In the genomic region with DNA sequence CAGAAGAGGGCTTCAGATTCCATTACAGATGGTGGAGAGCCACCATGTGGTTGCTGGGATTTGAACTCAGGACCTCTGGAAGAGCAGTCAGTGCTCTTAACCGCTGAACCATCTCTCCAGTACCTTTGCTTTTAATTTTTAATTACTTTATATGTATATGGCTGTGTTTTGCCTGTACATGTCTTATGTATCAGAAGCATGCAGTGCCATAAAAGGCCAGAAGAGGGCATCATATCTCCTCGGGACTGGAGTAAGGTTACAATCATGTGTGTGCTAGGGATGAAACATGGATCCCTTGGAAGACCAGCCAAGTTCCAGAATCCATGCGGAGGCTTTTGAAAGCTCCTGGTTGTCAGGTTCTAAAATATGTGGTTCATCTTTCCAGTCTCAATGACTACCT, we compare ENCODE assay signal across 10 mouse cellular contexts. TPM values are rescaled to one million over a fixed set of nuclear protein-coding genes. Genes with fewer than 3 reads are reported as not detected.
DNase-seq lines count a peak whose midpoint lies in the region; ATAC-seq and TF ChIP-seq lines count a peak whose summit lies in the region.
"Had no signal": no experiment of that assay in that cellular context is flagged by ENCODE, and none has a peak within 500 bp of the region (broad histone marks: within the 10 kb centered on the region; RNA-seq: fewer than 3 reads in every experiment).

No protein-coding gene starts in this region.

- H3K4me1 ChIP-seq in hindbrain, embryonic 10.5 days (replicated peaks) = no peaks in the 10 kb centered on the region
- no peaks in the 10 kb centered on the region for H3K4me1 ChIP-seq in hindbrain, embryonic 12.5 days
- H3K4me1 ChIP-seq in G1E (ENCODE audit: insufficient read depth, low read depth, low read length) = peaks cover 4% of the 10 kb centered on the region; the same call in 1 of the 2 replicates
- H3K4me1 ChIP-seq: lung, embryonic 15.5 days had no signal

- H3K9ac ChIP-seq in hindbrain, embryonic 12.5 days = no peak overlapping the region
- H3K9ac ChIP-seq: lung, embryonic 15.5 days had no signal

- H3K4me2 ChIP-seq in hindbrain, embryonic 12.5 days (replicated peaks) = no peak overlapping the region
- H3K4me2 ChIP-seq: lung, embryonic 15.5 days had no signal

- TF ChIP-seq CTCF in G1E (IDR thresholded peaks at IDR 0.05; ENCODE audit: low read depth, low read length) = peak; percentile 46; the same call in 1 of the 2 replicates

- ATAC-seq in hindbrain, embryonic 12.5 days (ENCODE audit: low FRiP score) = no peak
- ATAC-seq in G1E (ENCODE audit: extremely low read depth, insufficient number of reproducible peaks, low FRiP score, poor library complexity, severe bottlenecking) = no peak
- no peak for ATAC-seq in frontal cortex, adult (ENCODE audit: low TSS enrichment)

- H3K27me3 ChIP-seq in hindbrain, embryonic 10.5 days (ENCODE audit: insufficient read depth, poor library complexity, severe bottlenecking) = no peaks in the 10 kb centered on the region
- no peaks in the 10 kb centered on the region for H3K27me3 ChIP-seq in hindbrain, embryonic 12.5 days
- H3K27me3 ChIP-seq in G1E (ENCODE audit: insufficient read depth, low read length) = peaks cover 26% of the 10 kb centered on the region
- H3K27me3 ChIP-seq: lung, embryonic 15.5 days had no signal

- peak; percentile 34 for DNase-seq in hindbrain, embryonic 10.5 days (ENCODE audit: low spot score)
- peak; percentile 69 for DNase-seq in 3T3-L1 (ENCODE audit: low read depth, low spot score)
- DNase-seq in G1E (ENCODE audit: low spot score) = no peak
- peak; percentile 56 to 68 for DNase-seq in cerebellum, postnatal 10 days
- peak; percentile 63 to 86 for DNase-seq in kidney, postnatal 36 days
- DNase-seq in retina, embryonic 14.5 days (ENCODE audit: low spot score) = peak; percentile 60

- WGBS in hindbrain, embryonic 10.5 days = 53% methylated on average over 3 of the region's 3 CpGs
- 56% methylated on average over 3 of the region's 3 CpGs for WGBS in hindbrain, embryonic 12.5 days

- H3K27ac ChIP-seq in hindbrain, embryonic 10.5 days = no peak overlapping the region
- H3K27ac ChIP-seq in hindbrain, embryonic 12.5 days = no peak overlapping the region
- H3K27ac ChIP-seq: lung, embryonic 15.5 days had no signal

- no peak overlapping the region for H3K4me3 ChIP-seq in hindbrain, embryonic 10.5 days
- no peak overlapping the region for H3K4me3 ChIP-seq in hindbrain, embryonic 12.5 days
- H3K4me3 ChIP-seq in G1E (ENCODE audit: low read depth, low read length) = no peak overlapping the region
- H3K4me3 ChIP-seq: erythroblast, embryonic 14.5 days; lung, embryonic 15.5 days had no signal

- no peaks in the 10 kb centered on the region for H3K36me3 ChIP-seq in hindbrain, embryonic 10.5 days
- no peaks in the 10 kb centered on the region for H3K36me3 ChIP-seq in hindbrain, embryonic 12.5 days
- H3K36me3 ChIP-seq in G1E (replicated peaks) = no peaks in the 10 kb centered on the region
- H3K36me3 ChIP-seq: lung, embryonic 15.5 days had no signal

- H3K9me3 ChIP-seq in hindbrain, embryonic 10.5 days = no peaks in the 10 kb centered on the region
- no peaks in the 10 kb centered on the region for H3K9me3 ChIP-seq in hindbrain, embryonic 12.5 days (replicated peaks)
- H3K9me3 ChIP-seq in G1E (replicated peaks) = no peaks in the 10 kb centered on the region
- H3K9me3 ChIP-seq: lung, embryonic 15.5 days had no signal

RNA-seq across cellular contexts. Expression of gene Appbp2, which starts 35.7 kb away (rescaled TPM):
- 38.7 and 45.0 TPM in 2 replicates for polyA plus RNA-seq in hindbrain, embryonic 10.5 days (2016; fragmentation: Nextera tagmentation; extraction: Ambion mirVana)
- polyA plus RNA-seq in hindbrain, embryonic 12.5 days (2016; fragmentation: Nextera tagmentation; extraction: Ambion mirVana) = 55.3 and 56.2 TPM in 2 replicates
- total RNA-seq in G1E (2014; fragmentation: Nextera tagmentation) = 47.5 and 50.2 TPM in 2 replicates
- 28.1 and 33.2 TPM in 2 replicates for total RNA-seq in G1E (2017)
- polyA plus RNA-seq in G1E (2012) = 5.3 TPM in 2 replicates

RNA-seq across cellular contexts. Expression of gene Ppm1d, which starts 40.4 kb away (rescaled TPM):
- 22.6 and 25.0 TPM in 2 replicates for polyA plus RNA-seq in hindbrain, embryonic 10.5 days (2016; fragmentation: Nextera tagmentation; extraction: Ambion mirVana)
- polyA plus RNA-seq in hindbrain, embryonic 12.5 days (2016; fragmentation: Nextera tagmentation; extraction: Ambion mirVana) = 27.8 and 27.9 TPM in 2 replicates
- 38.6 and 44.8 TPM in 2 replicates for total RNA-seq in G1E (2014; fragmentation: Nextera tagmentation)
- total RNA-seq in G1E (2017) = 13.4 and 15.7 TPM in 2 replicates
- polyA plus RNA-seq in G1E (2012) = 9.5 and 9.9 TPM in 2 replicates
